Mouse (Mus musculus) olfactory bulb, adult 2 months (tissue): ENCODE measurements around the gene Ano4. TPM values are rescaled to one million over a fixed set of nuclear protein-coding genes. Genes with fewer than 3 reads are reported as not detected.

Experiments
- H3K27ac ChIP-seq: fragments of 200-500 bp; 2 replicates; pipeline ENCODE4 v1.5.1; 2012; ENCODE audit warnings: low read depth, low read length; ENCODE audit not compliant: insufficient read depth
- H3K4me1 ChIP-seq: fragments of 200-500 bp; 2 replicates; pipeline ENCODE4 v1.6.1; 2012; ENCODE audit warnings: low read length; ENCODE audit not compliant: control insufficient read depth, insufficient read depth
- H3K4me3 ChIP-seq: fragments of 200-500 bp; 2 replicates; pipeline ENCODE4 v1.5.1; 2012; ENCODE audit warnings: mild to moderate bottlenecking, low read depth, low read length, moderate library complexity; ENCODE audit not compliant: insufficient read depth
- CTCF ChIP-seq: fragments of 200-500 bp; IDR thresholded peaks from 2 replicates; pipeline ENCODE4 v1.5.1; 2012; ENCODE audit warnings: low read depth, mild to moderate bottlenecking, low read length, moderate library complexity; ENCODE audit not compliant: insufficient read depth
- POLR2A ChIP-seq: fragments of 200-500 bp; IDR thresholded peaks from 2 replicates; pipeline ENCODE4 v1.6.1; 2012; ENCODE audit warnings: mild to moderate bottlenecking, low read depth, low read length, moderate library complexity; ENCODE audit not compliant: insufficient read depth
- WGBS: fragments of 180-500 bp; shearing (Covaris S2); methylation state at CpG from one replicate; pipeline ENCODE4 v1.1.7; 2018; 5-methylcytosine and 5-hydroxymethylcytosine counted together
- polyA plus RNA-seq: library from polyadenylated mRNA; stranded (reverse); fragments of >200 nt; gene quantifications from 2 replicates; pipeline ENCODE4 v1.2.4, GENCODE M21; 2012; ENCODE audit warnings: low replicate concordance; ENCODE audit not compliant: missing spikeins, insufficient read depth, insufficient read length

The Ano4 gene
- polyA plus RNA-seq, 1 experiment, result not detected

- peaks cover 2% of the 10 kb centered on the region; the same call in 1 of the 2 replicates for H3K4me1 ChIP-seq
- no peak overlapping the region for H3K4me3 ChIP-seq
- 95% methylated on average over 5 of the region's 5 CpGs for WGBS
- H3K27ac ChIP-seq, result no peak overlapping the region
- TF ChIP-seq CTCF, result no peak
- no peak for TF ChIP-seq POLR2A
Observed at GRCm38 (mm10) chr10:89326383-89326782, 18.2 kb downstream of the Ano4 start.

DNA sequence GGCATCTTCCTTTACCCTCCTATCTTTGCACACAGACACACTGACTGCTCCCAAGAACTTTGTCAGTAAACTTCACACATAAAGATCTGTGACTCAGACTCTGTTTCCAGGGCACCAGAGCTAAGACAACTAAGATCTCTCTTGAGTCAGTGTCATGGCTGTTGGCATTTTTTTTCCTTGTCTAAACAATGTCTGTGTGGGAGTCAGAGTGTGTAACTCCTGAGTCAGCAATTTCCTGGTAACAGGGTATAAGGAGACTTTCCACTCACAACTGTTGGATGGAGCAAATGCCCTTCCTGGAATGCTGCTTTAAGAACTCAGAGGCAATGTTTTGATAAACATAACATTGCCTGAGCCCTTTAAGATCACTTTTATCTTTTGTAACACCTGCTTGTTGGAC is 37.0 kb downstream of the Ano4 start:
- no peak for TF ChIP-seq CTCF
- TF ChIP-seq POLR2A, result no peak
- no peak overlapping the region for H3K27ac ChIP-seq
- no peak overlapping the region for H3K4me3 ChIP-seq
- no peaks in the 10 kb centered on the region for H3K4me1 ChIP-seq

DNA sequence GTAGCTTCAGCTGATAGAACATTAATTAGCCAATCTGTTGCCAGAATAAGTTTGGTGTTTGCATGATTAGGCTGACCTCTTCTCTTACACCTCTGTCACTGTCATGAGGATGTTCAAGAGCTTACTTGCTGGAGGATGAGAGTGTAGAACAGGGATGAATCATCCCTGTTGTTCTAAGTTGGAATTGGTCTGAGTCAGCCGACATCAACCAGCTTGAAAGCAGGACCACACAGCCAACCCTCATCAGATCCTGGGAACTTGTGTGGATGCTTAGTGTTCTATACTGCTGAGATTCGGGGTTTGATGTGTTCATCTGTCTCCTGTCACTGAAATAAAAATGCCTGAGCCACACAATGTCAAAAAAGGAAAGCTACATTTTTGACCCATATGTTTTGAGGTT is 44.2 kb downstream of the Ano4 start:
- TF ChIP-seq POLR2A (no peak), CTCF (no peak)
- H3K27ac ChIP-seq, result 0 out of 2 replicates have a peak overlapping the region, but pooled peaks have one; percentile 26
- H3K4me3 ChIP-seq, result no peak overlapping the region
- 35% methylated on average over 2 of the region's 2 CpGs for WGBS
- H3K4me1 ChIP-seq, result no peaks in the 10 kb centered on the region

DNA sequence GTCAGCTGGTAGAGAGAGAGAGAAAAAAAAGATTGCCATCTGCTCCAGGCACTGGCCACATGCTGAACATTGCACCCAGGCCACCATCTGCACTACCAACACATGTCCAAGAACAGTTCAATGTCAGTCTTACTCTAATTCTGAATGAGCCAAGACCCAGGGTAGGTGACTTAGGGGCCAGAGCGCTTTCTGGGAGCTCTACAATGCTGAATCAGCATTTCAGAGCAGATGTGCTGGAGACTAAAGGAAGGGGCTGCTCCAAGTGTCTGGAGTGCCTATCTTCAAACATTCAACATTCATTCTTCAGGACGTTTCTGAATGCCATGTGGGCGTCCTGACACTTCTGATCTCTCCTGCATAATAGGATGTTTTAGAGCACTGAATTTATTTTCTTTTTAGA is 51.8 kb downstream of the Ano4 start:
- 85% methylated on average over 3 of the region's 3 CpGs for WGBS
- no peak overlapping the region for H3K4me3 ChIP-seq
- no peaks in the 10 kb centered on the region for H3K4me1 ChIP-seq
- no peak overlapping the region for H3K27ac ChIP-seq
- TF ChIP-seq POLR2A, result no peak
- TF ChIP-seq CTCF, result no peak

GRCm38 (mm10) chr10:89290698-89291097 is 53.9 kb downstream of the Ano4 start:
- TF ChIP-seq POLR2A, result no peak
- no peak for TF ChIP-seq CTCF
- WGBS, result 55% methylated on average over 6 of the region's 6 CpGs

GRCm38 (mm10) chr10:89289290-89289689 is 55.3 kb downstream of the Ano4 start:
- Histone ChIP-seq H3K27ac (no peak overlapping the region), H3K4me3 (no peak overlapping the region), H3K4me1 (no peaks in the 10 kb centered on the region)
- 88% methylated on average over 4 of the region's 4 CpGs for WGBS
- TF ChIP-seq CTCF, result no peak
- TF ChIP-seq POLR2A, result no peak

More at GRCm38 (mm10) chr10:89290698-89291097, 53.9 kb downstream of the Ano4 start:
- Histone ChIP-seq H3K27ac (no peak overlapping the region), H3K4me1 (no peaks in the 10 kb centered on the region), H3K4me3 (no peak overlapping the region)

DNA sequence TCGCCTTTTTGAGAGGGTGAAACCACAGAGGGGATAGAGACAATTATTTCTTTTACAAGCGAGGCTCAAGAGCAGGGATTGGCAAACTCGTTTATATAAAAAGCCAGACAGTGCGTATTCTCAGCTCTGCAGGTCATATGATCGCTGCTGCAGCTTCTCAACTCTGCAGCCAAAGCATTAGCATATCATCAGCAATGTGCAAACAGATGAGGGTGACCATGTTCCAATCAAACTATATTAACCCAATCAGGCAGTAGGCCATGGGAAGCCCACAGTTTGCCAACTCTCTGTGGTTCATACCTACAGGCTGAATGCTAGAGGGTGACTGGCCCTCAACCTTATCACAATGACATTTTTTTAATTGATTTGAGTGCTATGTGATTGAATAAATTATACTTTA is 64.2 kb downstream of the Ano4 start:
- 55% methylated on average over 5 of the region's 5 CpGs for WGBS
- TF ChIP-seq POLR2A (no peak), CTCF (no peak)
- no peaks in the 10 kb centered on the region for H3K4me1 ChIP-seq
- no peak overlapping the region for H3K27ac ChIP-seq
- H3K4me3 ChIP-seq, result no peak overlapping the region

GRCm38 (mm10) chr10:89273001-89273680 is 71.4 kb downstream of the Ano4 start:
- 97% methylated on average over 3 of the region's 3 CpGs for WGBS
- H3K4me3 ChIP-seq, result no peak overlapping the region
- H3K4me1 ChIP-seq, result no peaks in the 10 kb centered on the region
- no peak overlapping the region for H3K27ac ChIP-seq
- TF ChIP-seq POLR2A, result no peak
- TF ChIP-seq CTCF, result no peak

DNA sequence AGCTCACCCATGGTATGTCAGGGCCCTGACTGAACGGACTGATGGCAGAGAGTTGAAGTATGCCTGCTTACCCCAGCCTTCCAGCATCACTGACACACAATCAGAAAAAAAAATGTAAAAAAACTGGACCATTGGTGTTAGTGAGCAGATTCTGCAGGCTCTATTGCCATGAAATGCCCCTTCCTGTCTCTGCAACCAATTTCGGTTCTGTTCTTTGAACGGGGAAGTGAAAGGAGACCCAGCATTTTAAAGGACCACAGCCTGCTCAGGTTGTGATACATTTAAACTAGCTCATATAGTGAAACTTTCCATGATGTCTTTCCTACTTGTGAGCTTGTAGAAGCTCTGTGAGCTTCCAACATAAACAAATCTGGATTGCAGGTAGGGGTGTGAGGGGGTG is 77.2 kb downstream of the Ano4 start:
- H3K4me3 ChIP-seq, result no peak overlapping the region
- H3K27ac ChIP-seq, result no peak overlapping the region
- WGBS, result 89% methylated on average over 3 of the region's 3 CpGs
- H3K4me1 ChIP-seq, result no peaks in the 10 kb centered on the region
- TF ChIP-seq CTCF (no peak), POLR2A (no peak)
